Mouse (Mus musculus): Measurements from ENCODE around the gene Nkain2. TPM values are rescaled to one million over a fixed set of nuclear protein-coding genes. Genes with fewer than 3 reads are reported as not detected.

Nkain2 gene
- polyA plus RNA-seq, 1 experiment, result 0.16 TPM

GRCm38 (mm10) chr10:32001216-32001753, 889.0 kb downstream of the Nkain2 start:
- Histone ChIP-seq H3K79me3 (ENCODE audit: low read depth) (no peaks in the 10 kb centered on the region), H3K4me3 (ENCODE audit: insufficient read depth, poor library complexity, severe bottlenecking) (no peak overlapping the region)
- TF ChIP-seq CTCF (IDR thresholded peaks at IDR 0.05; ENCODE audit: control insufficient read depth, insufficient read depth, insufficient read length) (no peak), CEBPB (IDR thresholded peaks at IDR 0.05; ENCODE audit: low read depth) (no peak), MYOD1 (IDR thresholded peaks at IDR 0.05; ENCODE audit: control insufficient read depth, insufficient read length, low read depth) (no peak), USF1 (IDR thresholded peaks at IDR 0.05; ENCODE audit: low read depth) (no peak), MYOG (IDR thresholded peaks at IDR 0.05; ENCODE audit: control insufficient read depth, extremely low read depth, insufficient read length) (no peak), FOSL1 (IDR thresholded peaks at IDR 0.05; ENCODE audit: insufficient read depth, low read length, poor library complexity, severe bottlenecking) (no peak), MAX (IDR thresholded peaks at IDR 0.05) (no peak)

GRCm38 (mm10) chr10:31993205-31993604, 897.1 kb downstream of the Nkain2 start:
- Histone ChIP-seq H3ac (ENCODE audit: control insufficient read depth, insufficient read length, low read depth) (no peak overlapping the region), H3K79me2 (ENCODE audit: control insufficient read depth, insufficient read depth) (no peaks in the 10 kb centered on the region), H3K79me3 (ENCODE audit: low read depth) (no peaks in the 10 kb centered on the region), H3K27me3 (ENCODE audit: control insufficient read depth, insufficient read depth, insufficient read length) (no peaks in the 10 kb centered on the region), H3K4me3 (ENCODE audit: insufficient read depth, poor library complexity, severe bottlenecking) (no peak overlapping the region), H3K36me3 (ENCODE audit: control insufficient read depth, insufficient read depth) (no peaks in the 10 kb centered on the region)
- TF ChIP-seq FOSL1 (IDR thresholded peaks at IDR 0.05; ENCODE audit: insufficient read depth, low read length, poor library complexity, severe bottlenecking) (no peak), USF1 (IDR thresholded peaks at IDR 0.05; ENCODE audit: low read depth) (no peak), MYOD1 (IDR thresholded peaks at IDR 0.05; ENCODE audit: control insufficient read depth, insufficient read length, low read depth) (no peak), MYOG (IDR thresholded peaks at IDR 0.05; ENCODE audit: control insufficient read depth, extremely low read depth, insufficient read length) (no peak), MAX (IDR thresholded peaks at IDR 0.05) (no peak), CTCF (IDR thresholded peaks at IDR 0.05; ENCODE audit: control insufficient read depth, insufficient read depth, insufficient read length) (no peak), CEBPB (IDR thresholded peaks at IDR 0.05; ENCODE audit: low read depth) (no peak)

More at GRCm38 (mm10) chr10:32001216-32001753, 889.0 kb downstream of the Nkain2 start:
- Histone ChIP-seq H3ac (ENCODE audit: control insufficient read depth, insufficient read length, low read depth) (no peak overlapping the region), H3K27me3 (ENCODE audit: control insufficient read depth, insufficient read depth, insufficient read length) (no peaks in the 10 kb centered on the region), H3K36me3 (ENCODE audit: control insufficient read depth, insufficient read depth) (no peaks in the 10 kb centered on the region), H3K79me2 (ENCODE audit: control insufficient read depth, insufficient read depth) (no peaks in the 10 kb centered on the region)

GRCm38 (mm10) chr10:31978387-31978786, 911.9 kb downstream of the Nkain2 start:
- H3K4me3 ChIP-seq (ENCODE audit: insufficient read depth, poor library complexity, severe bottlenecking), result no peak overlapping the region
- no peak for TF ChIP-seq MYOD1 (IDR thresholded peaks at IDR 0.05; ENCODE audit: control insufficient read depth, insufficient read length, low read depth)
- TF ChIP-seq CEBPB (IDR thresholded peaks at IDR 0.05; ENCODE audit: low read depth), result no peak
- no peak for TF ChIP-seq MYOG (IDR thresholded peaks at IDR 0.05; ENCODE audit: control insufficient read depth, extremely low read depth, insufficient read length)
- TF ChIP-seq CTCF (IDR thresholded peaks at IDR 0.05; ENCODE audit: control insufficient read depth, insufficient read depth, insufficient read length), result no peak
- no peak for TF ChIP-seq USF1 (IDR thresholded peaks at IDR 0.05; ENCODE audit: low read depth)
- TF ChIP-seq FOSL1 (IDR thresholded peaks at IDR 0.05; ENCODE audit: insufficient read depth, low read length, poor library complexity, severe bottlenecking), result no peak
- no peak for TF ChIP-seq MAX (IDR thresholded peaks at IDR 0.05)
- no peaks in the 10 kb centered on the region for H3K79me2 ChIP-seq (ENCODE audit: control insufficient read depth, insufficient read depth)
- no peak overlapping the region for H3ac ChIP-seq (ENCODE audit: control insufficient read depth, insufficient read length, low read depth)
- no peaks in the 10 kb centered on the region for H3K27me3 ChIP-seq (ENCODE audit: control insufficient read depth, insufficient read depth, insufficient read length)
- H3K36me3 ChIP-seq (ENCODE audit: control insufficient read depth, insufficient read depth), result no peaks in the 10 kb centered on the region
- H3K79me3 ChIP-seq (ENCODE audit: low read depth), result no peaks in the 10 kb centered on the region

GRCm38 (mm10) chr10:31947178-31947726, 943.0 kb downstream of the Nkain2 start:
- Histone ChIP-seq H3K79me3 (ENCODE audit: low read depth) (no peaks in the 10 kb centered on the region), H3ac (ENCODE audit: control insufficient read depth, insufficient read length, low read depth) (no peak overlapping the region), H3K4me3 (ENCODE audit: insufficient read depth, poor library complexity, severe bottlenecking) (no peak overlapping the region), H3K27me3 (ENCODE audit: control insufficient read depth, insufficient read depth, insufficient read length) (no peaks in the 10 kb centered on the region), H3K36me3 (ENCODE audit: control insufficient read depth, insufficient read depth) (no peaks in the 10 kb centered on the region), H3K79me2 (ENCODE audit: control insufficient read depth, insufficient read depth) (no peaks in the 10 kb centered on the region)
- no peak for TF ChIP-seq CEBPB (IDR thresholded peaks at IDR 0.05; ENCODE audit: low read depth)
- no peak for TF ChIP-seq MYOD1 (IDR thresholded peaks at IDR 0.05; ENCODE audit: control insufficient read depth, insufficient read length, low read depth)
- TF ChIP-seq USF1 (IDR thresholded peaks at IDR 0.05; ENCODE audit: low read depth), result no peak
- TF ChIP-seq MAX (IDR thresholded peaks at IDR 0.05), result no peak
- no peak for TF ChIP-seq CTCF (IDR thresholded peaks at IDR 0.05; ENCODE audit: control insufficient read depth, insufficient read depth, insufficient read length)
- no peak for TF ChIP-seq MYOG (IDR thresholded peaks at IDR 0.05; ENCODE audit: control insufficient read depth, extremely low read depth, insufficient read length)

- TF ChIP-seq FOSL1 (IDR thresholded peaks at IDR 0.05; ENCODE audit: insufficient read depth, low read length, poor library complexity, severe bottlenecking) (no peak), CEBPB (IDR thresholded peaks at IDR 0.05; ENCODE audit: low read depth) (no peak), MAX (IDR thresholded peaks at IDR 0.05) (no peak), MYOD1 (IDR thresholded peaks at IDR 0.05; ENCODE audit: control insufficient read depth, insufficient read length, low read depth) (no peak), USF1 (IDR thresholded peaks at IDR 0.05; ENCODE audit: low read depth) (no peak), MYOG (IDR thresholded peaks at IDR 0.05; ENCODE audit: control insufficient read depth, extremely low read depth, insufficient read length) (no peak), CTCF (IDR thresholded peaks at IDR 0.05; ENCODE audit: control insufficient read depth, insufficient read depth, insufficient read length) (no peak)
- Histone ChIP-seq H3K36me3 (ENCODE audit: control insufficient read depth, insufficient read depth) (no peaks in the 10 kb centered on the region), H3K79me2 (ENCODE audit: control insufficient read depth, insufficient read depth) (no peaks in the 10 kb centered on the region), H3K4me3 (ENCODE audit: insufficient read depth, poor library complexity, severe bottlenecking) (no peak overlapping the region), H3K27me3 (ENCODE audit: control insufficient read depth, insufficient read depth, insufficient read length) (no peaks in the 10 kb centered on the region), H3ac (ENCODE audit: control insufficient read depth, insufficient read length, low read depth) (no peak overlapping the region), H3K79me3 (ENCODE audit: low read depth) (no peaks in the 10 kb centered on the region)
Observed at GRCm38 (mm10) chr10:31931961-31932360, 958.3 kb downstream of the Nkain2 start.

Measured in C2C12 (cell line).